Mouse (Mus musculus) macrophage (primary cell): ENCODE measurements around the gene Maml2. TPM values are rescaled to one million over a fixed set of nuclear protein-coding genes. Genes with fewer than 3 reads are reported as not detected.
A peak's percentile ranks its signal among the peaks of the same experiment; 100 is the strongest.

ENCODE experiments used
- H3K27ac ChIP-seq: fragments of 350-480 bp; formaldehyde crosslinking; 2 replicates; pipeline ENCODE4 v1.9.0; 2021
- H3K36me3 ChIP-seq: fragments of 350-480 bp; formaldehyde crosslinking; 2 replicates; pipeline ENCODE4 v1.9.0; 2021; ENCODE audit errors: inconsistent target
- H3K4me3 ChIP-seq: fragments of 350-480 bp; formaldehyde crosslinking; 2 replicates; pipeline ENCODE4 v1.9.0; 2021; ENCODE audit errors: inconsistent target
- H3K79me2 ChIP-seq: fragments of 350-480 bp; formaldehyde crosslinking; 2 replicates; pipeline ENCODE4 v1.9.0; 2021; ENCODE audit errors: inconsistent target
- WGBS: methylation state at CpG from one replicate; pipeline ENCODE4 v1.1.7; 2026; ENCODE audit warnings: inconsistent platforms; ENCODE audit not compliant: missing documents; 5-methylcytosine and 5-hydroxymethylcytosine counted together
- polyA plus RNA-seq: library from polyadenylated mRNA; stranded (reverse); fragments of 250-400 nt; gene quantifications from 3 replicates; pipeline ENCODE4 v1.2.4, GENCODE M21; 2018; ENCODE audit warnings: inconsistent platforms

Gene Maml2
- polyA plus RNA-seq, 1 experiment from 2014 or later = 6.0 TPM

DNA sequence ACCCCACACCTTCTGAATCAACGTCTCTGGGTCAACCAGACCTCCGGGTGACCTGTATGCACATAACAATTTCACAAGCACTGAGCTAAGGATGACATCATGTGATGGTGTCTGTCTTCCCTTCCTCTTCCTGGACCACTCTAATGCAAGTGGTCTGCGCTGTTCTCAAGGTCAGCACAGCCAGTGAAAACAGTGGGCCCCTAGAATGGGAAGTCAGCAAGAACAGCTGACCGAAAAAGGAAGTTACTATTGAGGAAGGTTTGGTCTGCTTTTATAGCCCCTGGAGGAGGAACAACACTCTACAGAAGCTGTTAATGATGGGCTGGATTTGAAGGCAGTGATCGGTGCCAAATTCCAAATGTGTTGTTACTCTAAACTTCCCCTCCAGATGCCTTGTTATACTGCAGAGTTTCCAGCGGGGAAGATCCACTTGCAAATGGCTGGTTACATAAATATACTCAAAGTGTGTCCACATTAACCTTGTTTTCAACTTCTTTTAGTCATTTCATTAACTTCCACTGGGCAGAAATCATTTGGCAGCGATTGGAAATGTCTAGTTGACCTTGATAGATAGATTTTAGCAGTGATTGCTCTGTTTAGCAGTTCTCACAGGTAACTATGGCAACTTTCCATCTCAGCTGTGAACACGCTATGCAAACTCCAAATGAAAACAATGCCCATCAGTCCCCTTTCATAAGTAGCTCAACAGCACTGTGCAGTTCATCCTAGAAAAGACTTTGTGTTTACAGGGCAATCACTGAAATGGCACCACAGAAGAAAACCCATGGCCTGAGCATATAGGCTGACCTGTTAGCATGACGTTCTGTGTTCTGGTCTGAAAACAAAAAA is 289.6 kb downstream of the Maml2 start:
- H3K27ac ChIP-seq = peak overlapping the region; percentile 78
- H3K36me3 ChIP-seq = no peaks in the 10 kb centered on the region
- no peaks in the 10 kb centered on the region for H3K79me2 ChIP-seq
- no peak overlapping the region for H3K4me3 ChIP-seq
- 23% methylated on average over 9 of the region's 9 CpGs for WGBS

DNA sequence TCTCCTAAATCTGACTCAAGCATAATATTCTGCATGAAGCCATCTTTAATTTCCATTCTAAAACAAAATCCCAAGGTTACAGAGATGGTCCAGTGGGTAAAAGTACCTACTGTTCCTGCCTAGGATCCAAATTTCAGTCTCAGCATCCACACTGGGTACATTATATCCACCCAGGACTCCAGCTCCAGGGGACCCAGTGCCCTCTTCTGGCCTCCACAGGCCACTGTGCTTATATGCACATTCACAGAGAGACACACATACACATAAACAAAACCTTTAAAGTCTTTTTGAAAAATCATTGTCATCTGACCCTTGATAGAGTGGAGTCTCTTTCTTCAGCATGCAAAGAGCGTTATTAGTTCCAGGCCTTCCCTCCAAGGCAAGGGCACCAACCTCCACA is 291.0 kb downstream of the Maml2 start:
- WGBS = 100% methylated on average over 1 of the region's 1 CpGs
- Histone ChIP-seq H3K27ac (no peak overlapping the region), H3K79me2 (no peaks in the 10 kb centered on the region), H3K36me3 (no peaks in the 10 kb centered on the region), H3K4me3 (no peak overlapping the region)

DNA sequence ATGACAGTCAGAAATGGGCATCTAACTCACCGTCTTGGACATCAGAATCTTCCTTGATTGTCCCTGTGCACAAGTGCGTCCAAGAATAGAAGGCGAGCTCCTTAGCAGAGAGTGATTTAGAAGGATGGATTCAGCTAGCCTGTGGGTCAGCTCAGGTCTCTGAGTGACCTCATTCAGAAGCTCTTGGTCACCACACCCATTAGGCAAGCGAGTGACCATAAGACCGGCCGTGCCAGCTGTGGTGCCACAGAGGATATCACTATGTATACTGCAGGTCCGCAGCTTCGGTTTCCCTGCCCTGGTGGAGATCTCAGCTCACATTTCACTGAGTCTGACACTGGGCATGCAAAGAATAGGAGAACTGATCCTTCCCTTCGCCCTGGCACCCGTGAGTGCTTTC is 294.9 kb downstream of the Maml2 start:
- Histone ChIP-seq H3K4me3 (no peak overlapping the region), H3K36me3 (no peaks in the 10 kb centered on the region), H3K27ac (no peak overlapping the region), H3K79me2 (no peaks in the 10 kb centered on the region)
- 98% methylated on average over 10 of the region's 10 CpGs for WGBS

DNA sequence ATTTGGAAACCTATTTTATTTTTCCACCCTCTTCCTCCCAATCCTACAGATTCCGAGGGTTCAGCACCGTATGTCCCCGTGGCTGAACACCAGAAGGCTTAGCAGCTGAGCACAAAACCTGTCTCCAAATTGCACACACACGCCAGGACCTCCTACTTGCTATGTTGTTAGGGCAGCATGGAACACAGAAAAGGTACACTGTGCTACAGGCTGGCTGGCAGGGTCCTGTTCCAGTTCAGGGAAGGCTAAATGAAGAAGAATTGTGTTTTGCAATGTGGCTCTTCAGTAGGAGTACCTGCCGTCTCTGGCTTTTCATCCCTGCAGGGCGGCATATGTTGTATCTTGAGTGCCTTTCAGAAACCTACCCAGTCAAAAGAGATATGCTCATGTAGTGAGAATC is 300.0 kb downstream of the Maml2 start:
- Histone ChIP-seq H3K27ac (no peak overlapping the region), H3K79me2 (no peaks in the 10 kb centered on the region), H3K36me3 (no peaks in the 10 kb centered on the region), H3K4me3 (no peak overlapping the region)
- WGBS = 93% methylated on average over 6 of the region's 6 CpGs

DNA sequence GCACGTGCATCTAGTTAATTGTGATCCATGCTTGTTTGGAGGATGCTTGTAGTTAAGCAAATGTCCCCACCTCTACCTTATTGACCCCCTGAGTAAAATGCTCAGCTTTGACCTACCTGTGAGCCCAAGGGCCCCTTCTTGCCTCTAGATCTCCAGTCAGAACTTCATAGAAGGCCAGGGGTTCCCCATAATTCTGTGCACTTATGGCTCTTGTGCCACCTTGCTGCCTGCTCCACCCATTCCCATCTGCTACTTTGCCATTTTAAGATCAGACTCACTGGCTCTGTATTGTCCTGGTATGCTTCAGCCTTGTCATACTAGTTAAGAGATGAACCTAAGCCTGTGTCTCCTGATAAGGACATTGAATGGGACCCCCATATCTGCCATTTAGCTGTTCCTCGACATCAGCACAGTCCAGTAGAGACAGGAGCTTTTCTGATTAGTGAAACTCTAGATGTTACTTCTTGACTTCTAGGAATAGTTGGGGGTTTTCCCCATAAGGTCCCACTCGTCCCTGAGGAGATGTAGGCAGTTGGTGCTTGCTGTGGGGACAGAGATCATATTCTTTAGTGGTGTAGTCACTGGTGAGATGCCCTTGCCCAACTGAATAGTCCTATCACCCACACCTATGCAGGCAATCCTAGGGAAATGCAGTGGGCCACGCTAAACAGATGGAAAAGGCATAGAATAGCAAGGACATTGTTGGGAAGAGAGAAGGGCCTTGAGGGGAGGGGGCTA is 301.0 kb downstream of the Maml2 start:
- WGBS = 81% methylated on average over 4 of the region's 4 CpGs
- no peak overlapping the region for H3K4me3 ChIP-seq
- H3K27ac ChIP-seq = no peak overlapping the region
- no peaks in the 10 kb centered on the region for H3K79me2 ChIP-seq
- no peaks in the 10 kb centered on the region for H3K36me3 ChIP-seq

DNA sequence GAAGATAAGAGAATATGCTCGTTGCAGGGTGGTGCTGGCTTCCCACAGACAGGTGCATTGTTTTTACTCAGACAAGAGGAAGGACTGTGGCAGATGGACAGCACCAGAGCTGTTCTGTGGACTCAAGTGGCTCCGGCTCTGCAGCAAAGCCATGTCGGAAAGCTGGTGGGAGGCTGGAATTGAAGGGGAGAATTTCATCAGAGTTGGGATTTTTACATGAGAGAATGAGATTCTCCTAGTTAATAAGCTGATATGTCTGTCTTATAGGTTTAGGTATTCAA is 301.5 kb downstream of the Maml2 start:
- no peak overlapping the region for H3K27ac ChIP-seq
- H3K79me2 ChIP-seq = no peaks in the 10 kb centered on the region
- H3K4me3 ChIP-seq = no peak overlapping the region
- WGBS = 96% methylated on average over 3 of the region's 3 CpGs
- H3K36me3 ChIP-seq = no peaks in the 10 kb centered on the region

DNA sequence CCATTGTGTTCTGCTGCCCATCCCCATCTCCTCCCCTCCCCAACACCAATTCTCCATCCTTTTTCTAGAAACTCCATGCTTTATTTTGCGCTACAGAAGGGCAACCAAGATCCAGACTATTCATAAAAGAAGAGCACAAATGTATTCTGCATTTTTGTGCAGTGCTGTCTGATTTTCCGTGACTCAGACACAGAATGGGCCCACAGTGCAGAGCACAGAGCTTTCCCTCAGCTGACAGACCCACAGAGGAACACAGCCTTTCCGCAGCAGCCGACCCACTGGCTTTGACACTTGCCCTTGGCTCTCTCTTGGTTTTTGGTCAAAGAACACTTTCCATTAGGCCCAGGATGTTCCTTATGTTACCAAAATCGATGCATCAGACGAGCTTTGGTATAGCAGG is 302.0 kb downstream of the Maml2 start:
- Histone ChIP-seq H3K4me3 (no peak overlapping the region), H3K79me2 (no peaks in the 10 kb centered on the region), H3K27ac (no peak overlapping the region), H3K36me3 (no peaks in the 10 kb centered on the region)
- WGBS = 92% methylated on average over 6 of the region's 6 CpGs

DNA sequence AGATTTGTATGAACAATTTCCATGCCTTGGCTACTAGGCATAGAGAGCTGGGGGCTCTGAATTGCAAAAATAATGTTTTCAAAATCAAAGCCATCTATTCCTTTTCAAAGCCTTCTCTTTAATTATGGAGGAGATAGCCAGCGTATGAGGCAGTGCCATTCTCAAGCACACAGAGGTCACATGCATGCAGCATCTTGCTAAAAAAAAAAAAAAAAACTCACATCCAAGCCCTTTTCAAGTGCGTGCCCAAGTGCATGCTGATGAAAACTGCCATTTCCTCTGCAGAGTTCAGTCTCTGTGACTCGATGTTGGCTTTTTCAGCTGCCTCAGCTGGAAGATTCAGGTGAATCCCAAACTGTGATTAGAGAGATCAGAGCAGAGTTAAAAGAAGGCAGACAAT is 304.0 kb downstream of the Maml2 start:
- H3K4me3 ChIP-seq = no peak overlapping the region
- no peaks in the 10 kb centered on the region for H3K79me2 ChIP-seq
- H3K27ac ChIP-seq = no peak overlapping the region
- no peaks in the 10 kb centered on the region for H3K36me3 ChIP-seq
- WGBS = 86% methylated on average over 3 of the region's 3 CpGs

DNA sequence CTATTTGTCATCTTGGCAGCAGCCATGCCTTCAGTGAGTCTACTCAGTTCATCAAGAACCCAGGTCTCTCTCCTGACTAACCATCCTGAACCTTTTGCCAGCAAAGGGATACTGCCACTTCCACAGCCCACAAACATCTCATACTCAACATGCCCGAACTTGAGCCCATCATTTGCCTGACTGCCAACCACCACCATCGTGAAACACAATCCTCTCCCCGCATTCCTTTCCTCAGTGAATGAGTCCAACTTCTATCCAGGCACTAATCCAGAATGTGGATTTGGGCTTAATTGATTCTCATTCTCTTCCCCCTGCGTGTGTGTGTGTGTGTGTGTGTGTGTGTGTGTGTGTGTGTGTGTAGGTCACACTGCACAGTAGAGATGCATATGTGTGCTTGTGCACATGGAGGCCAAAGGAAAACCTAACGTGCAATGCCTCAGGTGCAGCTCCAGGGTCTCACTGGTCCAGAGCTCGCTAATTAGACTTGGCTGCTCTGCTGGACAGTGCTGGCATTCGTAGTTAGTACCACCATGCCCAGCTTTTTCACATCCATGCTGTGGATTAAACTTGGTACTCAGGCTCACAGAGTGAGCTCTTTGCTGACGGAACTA is 305.9 kb downstream of the Maml2 start:
- H3K36me3 ChIP-seq = no peaks in the 10 kb centered on the region
- WGBS = 93% methylated on average over 8 of the region's 8 CpGs
- no peak overlapping the region for H3K27ac ChIP-seq
- H3K79me2 ChIP-seq = no peaks in the 10 kb centered on the region
- H3K4me3 ChIP-seq = no peak overlapping the region

DNA sequence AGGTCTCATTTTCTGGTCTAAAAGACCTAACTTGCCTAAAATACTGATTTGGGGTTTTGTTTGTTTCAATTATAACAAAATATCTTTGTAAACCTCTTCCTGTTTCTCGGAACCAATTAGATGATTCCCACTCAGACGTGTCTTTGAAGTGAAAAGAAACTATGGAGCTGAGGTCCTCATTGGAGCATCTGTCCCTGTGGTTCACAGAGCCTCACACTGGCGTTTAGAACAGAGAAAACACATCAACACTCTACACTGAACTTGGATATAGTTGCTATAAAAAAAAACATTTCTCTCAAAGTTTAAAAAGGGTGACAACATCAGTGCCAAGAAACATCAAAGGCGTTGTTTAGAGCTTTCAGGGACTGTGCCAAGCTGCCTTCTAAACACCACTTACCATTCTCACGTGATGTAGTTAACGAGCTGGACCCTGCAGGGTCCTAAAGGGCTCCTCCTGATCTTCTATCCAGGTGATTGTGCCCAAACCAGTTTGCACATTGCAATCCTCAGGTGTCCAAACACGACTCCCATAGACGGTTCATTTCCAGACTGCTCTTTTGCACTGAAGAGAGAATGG is 309.9 kb downstream of the Maml2 start:
- no peak overlapping the region for H3K27ac ChIP-seq
- 90% methylated on average over 8 of the region's 8 CpGs for WGBS
- no peaks in the 10 kb centered on the region for H3K36me3 ChIP-seq
- H3K79me2 ChIP-seq = no peaks in the 10 kb centered on the region
- no peak overlapping the region for H3K4me3 ChIP-seq

DNA sequence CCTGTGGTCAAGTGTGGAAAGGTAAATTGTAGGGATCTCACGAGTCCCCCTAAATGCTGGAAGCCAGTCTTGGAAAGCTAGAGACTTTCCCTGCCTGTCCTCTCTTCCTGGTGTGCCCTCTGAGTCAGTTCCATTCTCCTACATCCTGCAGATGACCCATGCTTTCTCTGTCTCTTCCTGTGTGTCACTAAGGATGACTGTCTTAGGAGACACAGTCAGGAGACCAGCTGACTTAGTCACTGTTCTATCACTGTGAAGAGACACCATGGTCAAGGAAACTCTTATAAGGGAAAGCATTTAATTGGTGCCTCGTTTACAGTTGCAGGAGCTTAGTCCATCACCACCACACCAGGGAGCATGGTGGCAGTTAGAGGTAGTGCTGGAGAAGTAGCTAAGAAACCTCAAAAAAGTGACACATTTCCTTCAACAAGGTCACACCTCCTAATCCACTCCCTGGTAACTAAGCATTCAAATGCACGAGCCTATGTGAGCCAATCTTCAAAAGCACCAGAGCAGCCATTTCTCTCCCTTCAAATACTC is 310.8 kb downstream of the Maml2 start:
- Histone ChIP-seq H3K36me3 (no peaks in the 10 kb centered on the region), H3K27ac (peak overlapping the region; percentile 31), H3K4me3 (no peak overlapping the region), H3K79me2 (no peaks in the 10 kb centered on the region)
- 70% methylated on average over 3 of the region's 3 CpGs for WGBS

DNA sequence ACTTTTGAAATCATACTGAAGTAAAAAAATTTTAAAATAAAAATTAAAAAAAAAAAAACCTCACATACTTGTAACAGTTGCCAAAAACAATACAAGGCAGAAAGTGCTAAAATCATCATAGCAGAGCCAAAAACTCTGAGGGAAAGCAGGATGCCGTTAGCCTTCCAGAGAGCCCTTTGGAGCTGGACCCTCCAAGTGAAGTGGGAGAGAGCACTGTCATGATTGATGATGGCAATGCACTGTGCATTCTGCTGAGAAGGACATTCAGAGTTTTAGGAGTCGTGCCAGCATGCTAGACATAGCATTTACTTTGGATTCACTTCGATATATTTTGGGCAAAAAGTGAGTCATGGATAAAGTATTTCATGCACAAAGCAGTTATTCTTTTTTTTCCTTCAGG is 313.8 kb downstream of the Maml2 start:
- Histone ChIP-seq H3K4me3 (no peak overlapping the region), H3K79me2 (no peaks in the 10 kb centered on the region), H3K27ac (no peak overlapping the region), H3K36me3 (no peaks in the 10 kb centered on the region)
- WGBS = 100% methylated on average over 3 of the region's 3 CpGs

DNA sequence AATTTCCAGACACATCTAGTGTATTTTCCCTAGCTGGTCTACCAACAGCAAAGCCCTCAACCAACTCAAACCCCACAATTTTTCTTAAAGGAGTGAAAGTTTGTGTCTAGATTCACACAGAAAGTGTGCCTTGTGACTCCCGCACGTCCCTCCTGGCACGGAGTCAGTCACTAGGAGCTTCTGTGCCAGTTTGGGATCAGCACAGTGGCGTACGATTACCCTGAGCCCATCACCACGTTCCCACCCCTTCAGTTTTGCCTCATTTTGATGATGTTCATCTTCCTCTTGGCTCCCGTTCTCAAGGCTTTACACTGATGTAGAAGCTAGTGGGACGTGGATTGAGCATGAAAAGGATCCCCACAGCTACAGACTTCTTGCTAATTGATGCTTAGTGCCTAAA is 314.6 kb downstream of the Maml2 start:
- WGBS = 98% methylated on average over 8 of the region's 8 CpGs
- Histone ChIP-seq H3K27ac (no peak overlapping the region), H3K4me3 (no peak overlapping the region), H3K79me2 (no peaks in the 10 kb centered on the region), H3K36me3 (no peaks in the 10 kb centered on the region)

DNA sequence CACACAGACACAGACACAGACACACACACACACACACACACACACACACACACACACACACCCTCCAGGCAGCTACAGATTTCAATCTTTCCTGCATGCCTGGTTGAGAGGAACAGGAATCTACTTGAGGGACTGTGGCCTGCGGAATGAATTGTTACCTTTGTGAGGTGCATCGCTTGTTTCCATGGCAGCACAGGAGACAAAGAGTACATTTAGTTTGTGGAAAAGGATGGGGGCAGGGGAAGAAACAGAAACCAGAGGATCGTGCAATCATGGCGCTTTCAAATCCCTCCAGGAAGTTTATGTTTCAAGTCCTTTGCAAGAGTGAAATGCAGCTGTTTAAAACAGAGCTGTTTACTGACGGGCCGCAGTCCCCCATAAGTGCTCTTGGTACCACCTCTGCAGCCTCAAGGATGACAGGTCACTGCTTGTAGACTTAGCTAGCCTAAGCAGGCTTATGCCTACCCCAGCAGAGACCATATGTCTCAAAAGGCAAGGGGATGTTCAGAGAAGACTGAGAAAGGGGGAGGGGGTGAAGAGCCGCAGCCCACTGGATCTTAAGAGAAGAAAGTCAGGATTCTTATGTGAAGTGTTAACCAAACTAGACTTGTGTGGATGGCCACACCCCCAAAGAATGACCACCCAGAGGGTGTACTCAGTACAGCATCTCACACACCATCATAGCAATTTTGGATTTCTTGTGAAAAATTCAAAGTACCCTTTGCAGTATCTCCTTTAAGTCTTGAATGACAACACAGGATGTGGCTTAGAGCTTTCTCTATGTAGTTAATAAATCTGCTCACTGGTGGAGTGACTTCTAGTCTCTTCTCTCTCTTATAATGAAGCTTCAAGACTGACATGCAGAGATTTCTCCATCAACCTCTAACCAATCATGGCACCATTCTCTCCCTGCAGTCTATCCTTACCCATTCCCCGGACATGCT is 315.8 kb downstream of the Maml2 start:
- Histone ChIP-seq H3K27ac (no peak overlapping the region), H3K36me3 (no peaks in the 10 kb centered on the region), H3K79me2 (no peaks in the 10 kb centered on the region), H3K4me3 (no peak overlapping the region)
- 93% methylated on average over 8 of the region's 8 CpGs for WGBS
